Mouse (Mus musculus) bone marrow, adult 2 months (tissue): Measurements from ENCODE around the gene Lexm.

Source experiments
- CTCF ChIP-seq: fragments of 200-500 bp; IDR thresholded peaks from 2 replicates; pipeline ENCODE4 v1.5.1; 2011; ENCODE audit warnings: low read length, control low read depth; ENCODE audit not compliant: control insufficient read depth, insufficient read depth
- POLR2A ChIP-seq: fragments of 200-500 bp; IDR thresholded peaks from 2 replicates; pipeline ENCODE4 v1.6.1; 2011; ENCODE audit warnings: low read depth, mild to moderate bottlenecking, control low read depth, low read length, borderline replicate concordance; ENCODE audit not compliant: control insufficient read depth

- TF ChIP-seq CTCF (no peak), POLR2A (no peak)
Measured at GRCm38 (mm10) chr4:106562006-106562405, 55.0 kb downstream of the Lexm start.
